Mouse (Mus musculus) myocyte (in vitro differentiated cells): ENCODE results near the gene Itpr3. TPM values are rescaled to one million over a fixed set of nuclear protein-coding genes. Genes with fewer than 3 reads are reported as not detected.

Experiments used
- H3K27me3 ChIP-seq: one replicate; pipeline ENCODE4 v1.6.1; 2011; ENCODE audit not compliant: control insufficient read depth, insufficient read depth, insufficient read length
- H3K36me3 ChIP-seq: one replicate; pipeline ENCODE4 v1.6.1; 2011; ENCODE audit not compliant: control insufficient read depth, insufficient read depth
- H3K4me2 ChIP-seq: one replicate; pipeline ENCODE4 v1.6.1; 2011; ENCODE audit warnings: low read depth, control low read depth
- H3K4me3 ChIP-seq: one replicate; pipeline ENCODE4 v1.5.1; 2011; ENCODE audit warnings: mild to moderate bottlenecking, control low read depth, moderate library complexity
- H3K79me2 ChIP-seq: one replicate; pipeline ENCODE4 v1.6.1; 2011; ENCODE audit not compliant: control insufficient read depth, insufficient read depth
- H3ac ChIP-seq: one replicate; pipeline ENCODE4 v1.6.1; 2011; ENCODE audit not compliant: control insufficient read depth, insufficient read length
- CEBPB ChIP-seq: IDR thresholded peaks from 2 replicates; pipeline ENCODE4 v1.6.1; 2011; ENCODE audit warnings: mild to moderate bottlenecking, moderate library complexity; ENCODE audit not compliant: poor library complexity, insufficient read depth, severe bottlenecking
- E2F4 ChIP-seq: IDR thresholded peaks from one replicate; pipeline ENCODE4 v1.6.1; 2011; ENCODE audit warnings: mild to moderate bottlenecking, control low read depth, moderate library complexity; ENCODE audit not compliant: insufficient read depth
- MAX ChIP-seq: IDR thresholded peaks from one replicate; pipeline ENCODE4 v1.6.1; 2011; ENCODE audit warnings: low read depth, mild to moderate bottlenecking, control low read depth
- MYOD1 ChIP-seq, 3 experiments: IDR thresholded peaks; one replicate each; pipeline ENCODE4 v1.6.1; 2011; ENCODE audit warnings: control low read depth in 2 of 3, low read depth in 2 of 3, mild to moderate bottlenecking in 2 of 3, moderate library complexity in 1 of 3; ENCODE audit not compliant: insufficient read length in 2 of 3, control insufficient read depth in 1 of 3
- MYOG ChIP-seq, 3 experiments: IDR thresholded peaks; one replicate each; pipeline ENCODE4 v1.6.1; 2011; ENCODE audit warnings: control low read depth in 2 of 3, low read depth in 2 of 3, mild to moderate bottlenecking in 2 of 3; ENCODE audit not compliant: insufficient read length in 2 of 3, control insufficient read depth in 1 of 3, insufficient read depth in 1 of 3
- POLR2A ChIP-seq: IDR thresholded peaks from one replicate; pipeline ENCODE4 v1.6.1; 2011; ENCODE audit warnings: low read depth, mild to moderate bottlenecking, control low read depth, moderate library complexity; ENCODE audit not compliant: insufficient read length
- POLR2AphosphoS2 ChIP-seq: IDR thresholded peaks from one replicate; pipeline ENCODE4 v1.6.1; 2011; ENCODE audit warnings: low read depth, control low read depth; ENCODE audit not compliant: insufficient read length
- REST ChIP-seq: IDR thresholded peaks from one replicate; pipeline ENCODE4 v1.6.1; 2011; ENCODE audit warnings: mild to moderate bottlenecking, control low read depth, moderate library complexity; ENCODE audit not compliant: insufficient read depth, insufficient read length
- SRF ChIP-seq: IDR thresholded peaks from one replicate; pipeline ENCODE4 v1.6.1; 2011; ENCODE audit warnings: low read depth; ENCODE audit not compliant: control insufficient read depth, insufficient read length
- TCF12 ChIP-seq: IDR thresholded peaks from one replicate; pipeline ENCODE4 v1.6.1; 2011; ENCODE audit warnings: mild to moderate bottlenecking, control low read depth; ENCODE audit not compliant: poor library complexity, insufficient read depth, severe bottlenecking
- TCF3 ChIP-seq: IDR thresholded peaks from one replicate; pipeline ENCODE4 v1.6.1; 2011; ENCODE audit warnings: low read depth, control low read depth; ENCODE audit not compliant: insufficient read length
- USF1 ChIP-seq: IDR thresholded peaks from one replicate; pipeline ENCODE4 v1.6.1; 2011; ENCODE audit warnings: low read depth, mild to moderate bottlenecking, control low read depth, moderate library complexity
- polyA plus RNA-seq: library from polyadenylated mRNA; unstranded; fragments of >200 nt; fragmentation: generic; extraction: Trizol; gene quantifications from one replicate; pipeline ENCODE4 v1.2.1, GENCODE M21; 2012; ENCODE audit warnings: missing spikeins

Gene Itpr3
- polyA plus RNA-seq, 1 experiment, result 22.2 TPM

- Histone ChIP-seq H3K4me2 (no peak overlapping the region), H3K79me2 (no peaks in the 10 kb centered on the region), H3ac (no peak overlapping the region), H3K36me3 (no peaks in the 10 kb centered on the region), H3K4me3 (no peak overlapping the region), H3K27me3 (no peaks in the 10 kb centered on the region)
- no peak for TF ChIP-seq MYOG (IDR thresholded peaks at IDR 0.05; ENCODE audit: control insufficient read depth in 1 of 3, insufficient read depth in 1 of 3, insufficient read length in 2 of 3, low read depth in 2 of 3)
These were observed 14.3 kb upstream of the Itpr3 start for GRCm38 (mm10) chr17:27042840-27043239.

GRCm38 (mm10) chr17:27045164-27045563 is 11.9 kb upstream of the Itpr3 start:
- H3K36me3 ChIP-seq, result no peaks in the 10 kb centered on the region
- no peaks in the 10 kb centered on the region for H3K27me3 ChIP-seq
- no peak for TF ChIP-seq MYOG (IDR thresholded peaks at IDR 0.05; ENCODE audit: control insufficient read depth in 1 of 3, insufficient read depth in 1 of 3, insufficient read length in 2 of 3, low read depth in 2 of 3)
- TF ChIP-seq USF1, result no peak
- no peak for TF ChIP-seq REST
- no peak for TF ChIP-seq CEBPB
- no peak for TF ChIP-seq MAX
- TF ChIP-seq POLR2A, result no peak
- no peak for TF ChIP-seq TCF3
- no peak for TF ChIP-seq SRF
- no peak overlapping the region for H3ac ChIP-seq
- H3K4me2 ChIP-seq, result no peak overlapping the region
- H3K79me2 ChIP-seq, result no peaks in the 10 kb centered on the region
- no peak overlapping the region for H3K4me3 ChIP-seq

- Histone ChIP-seq H3ac (no peak overlapping the region), H3K27me3 (no peaks in the 10 kb centered on the region), H3K4me2 (no peak overlapping the region), H3K4me3 (no peak overlapping the region), H3K79me2 (no peaks in the 10 kb centered on the region), H3K36me3 (no peaks in the 10 kb centered on the region)
- TF ChIP-seq MYOG (IDR thresholded peaks at IDR 0.05; ENCODE audit: control insufficient read depth in 1 of 3, insufficient read depth in 1 of 3, insufficient read length in 2 of 3, low read depth in 2 of 3), result no peak
These were observed 9.2 kb upstream of the Itpr3 start for GRCm38 (mm10) chr17:27047762-27048444.

GRCm38 (mm10) chr17:27048445-27049239 is 8.5 kb upstream of the Itpr3 start:
- Histone ChIP-seq H3K4me3 (no peak overlapping the region), H3K36me3 (no peaks in the 10 kb centered on the region), H3K79me2 (no peaks in the 10 kb centered on the region), H3K4me2 (no peak overlapping the region), H3ac (no peak overlapping the region), H3K27me3 (no peaks in the 10 kb centered on the region)
- TF ChIP-seq MAX (no peak), TCF3 (no peak), MYOD1 (IDR thresholded peaks at IDR 0.05; ENCODE audit: control insufficient read depth in 1 of 3, insufficient read length in 2 of 3, low read depth in 2 of 3) (no peak), REST (no peak), E2F4 (no peak), USF1 (no peak), CEBPB (no peak), POLR2AphosphoS2 (no peak), TCF12 (no peak), POLR2A (no peak), MYOG (IDR thresholded peaks at IDR 0.05; ENCODE audit: control insufficient read depth in 1 of 3, insufficient read depth in 1 of 3, insufficient read length in 2 of 3, low read depth in 2 of 3) (no peak), SRF (no peak)

GRCm38 (mm10) chr17:27050853-27051252 is 6.3 kb upstream of the Itpr3 start:
- Histone ChIP-seq H3K36me3 (no peaks in the 10 kb centered on the region), H3K27me3 (no peaks in the 10 kb centered on the region), H3ac (no peak overlapping the region), H3K4me3 (peak overlapping the region; percentile 37), H3K4me2 (peak overlapping the region; percentile 90), H3K79me2 (no peaks in the 10 kb centered on the region)
- no peak for TF ChIP-seq MAX
- TF ChIP-seq POLR2A, result peak; percentile 7

- TF ChIP-seq MYOG (IDR thresholded peaks at IDR 0.05; ENCODE audit: control insufficient read depth in 1 of 3, insufficient read depth in 1 of 3, insufficient read length in 2 of 3, low read depth in 2 of 3) (peak; percentile 79 to 97 (median 82)), POLR2AphosphoS2 (peak; percentile 86), CEBPB (0 out of 2 replicates have a peak, but pooled peaks have one; percentile 6), MYOD1 (IDR thresholded peaks at IDR 0.05; ENCODE audit: control insufficient read depth in 1 of 3, insufficient read length in 2 of 3, low read depth in 2 of 3) (peak in 2 of 3 experiments; percentile 70 to 92), TCF3 (peak; percentile 68), E2F4 (no peak), REST (no peak), POLR2A (peak; percentile 83), SRF (no peak), MAX (no peak), TCF12 (peak; percentile 68), USF1 (no peak)
- no peak overlapping the region for H3ac ChIP-seq
- H3K79me2 ChIP-seq, result no peaks in the 10 kb centered on the region
- H3K4me2 ChIP-seq, result peak overlapping the region; percentile 90
- H3K4me3 ChIP-seq, result peak overlapping the region; percentile 37
- H3K27me3 ChIP-seq, result no peaks in the 10 kb centered on the region
- no peaks in the 10 kb centered on the region for H3K36me3 ChIP-seq
These were observed 5.6 kb upstream of the Itpr3 start for GRCm38 (mm10) chr17:27051514-27051913.
